Mouse (Mus musculus) midbrain, embryonic 14.5 days (tissue): ENCODE measurements around the gene Rnf215. TPM values are rescaled to one million over a fixed set of nuclear protein-coding genes. Genes with fewer than 3 reads are reported as not detected.

Experiments used
- ATAC-seq: fragments of 200-750 bp; cut with Nextera tagmentation; 2 replicates; pipeline ENCODE4 v1.8.0; 2017; ENCODE audit warnings: moderate number of reproducible peaks, moderate library complexity; ENCODE audit not compliant: low FRiP score, low TSS enrichment
- DNase-seq: peaks from one replicate; pipeline ENCODE4 v3.0.0-alpha.2; 2015
- H3K27ac ChIP-seq: fragments of 300-500 bp; sonication (generic); replicated peaks from 2 replicates; pipeline ENCODE4 v1.5.1; 2014; ENCODE audit warnings: mild to moderate bottlenecking, low read depth, low read length, moderate library complexity
- H3K27me3 ChIP-seq: fragments of 300-500 bp; sonication (generic); 2 replicates; pipeline ENCODE4 v1.6.1; 2014; ENCODE audit warnings: low read length, control low read depth, mixed read lengths; ENCODE audit not compliant: control insufficient read depth, insufficient read depth
- H3K36me3 ChIP-seq: fragments of 300-500 bp; sonication (generic); 2 replicates; pipeline ENCODE4 v1.6.1; 2014; ENCODE audit warnings: low read length, control low read depth; ENCODE audit not compliant: control insufficient read depth, insufficient read depth
- H3K4me1 ChIP-seq: fragments of 300-500 bp; sonication (generic); 2 replicates; pipeline ENCODE4 v1.6.1; 2014; ENCODE audit warnings: mild to moderate bottlenecking, antibody characterized with exemption, low read length, control low read depth; ENCODE audit not compliant: control insufficient read depth, insufficient read depth
- H3K4me2 ChIP-seq: fragments of 300-500 bp; sonication (generic); 2 replicates; pipeline ENCODE4 v1.6.1; 2014; ENCODE audit warnings: mild to moderate bottlenecking, low read length, moderate library complexity
- H3K4me3 ChIP-seq: fragments of 300-500 bp; sonication (generic); replicated peaks from 2 replicates; pipeline ENCODE4 v1.5.1; 2014; ENCODE audit warnings: low read depth, low read length
- H3K9ac ChIP-seq: fragments of 300-500 bp; sonication (generic); replicated peaks from 2 replicates; pipeline ENCODE4 v1.6.1; 2014; ENCODE audit warnings: mild to moderate bottlenecking, low read length, moderate library complexity
- H3K9me3 ChIP-seq: fragments of 300-500 bp; sonication (generic); 2 replicates; pipeline ENCODE4 v1.6.1; 2016; ENCODE audit warnings: low read length, control low read depth, mixed read lengths; ENCODE audit not compliant: control insufficient read depth
- WGBS: fragments of 180-500 bp; shearing (Covaris S2); extraction: QIAGEN DNeasy Blood & Tissue Kit; methylation state at CpG from one replicate; pipeline ENCODE4 v1.1.7; 2014; 5-methylcytosine and 5-hydroxymethylcytosine counted together
- polyA plus RNA-seq: library from polyadenylated mRNA; unstranded; fragments of >200 nt; fragmentation: Nextera tagmentation; extraction: Ambion mirVana; gene quantifications from 2 replicates; pipeline ENCODE4 v1.2.1, GENCODE M21; 2014

The Rnf215 gene
- polyA plus RNA-seq, 1 experiment from 2014 or later, result 52.7 TPM

GRCm38 (mm10) chr11:4147098-4147497 lies 12.1 kb downstream of the Rnf215 start:
- 83% methylated on average over 10 of the region's 10 CpGs for WGBS
- no peak for DNase-seq
- H3K4me3 ChIP-seq, result no peak overlapping the region
- H3K27me3 ChIP-seq, result no peaks in the 10 kb centered on the region
- H3K27ac ChIP-seq, result no peak overlapping the region
- ATAC-seq, result no peak
- no peaks in the 10 kb centered on the region for H3K4me1 ChIP-seq
- no peaks in the 10 kb centered on the region for H3K9me3 ChIP-seq
- no peak overlapping the region for H3K9ac ChIP-seq
- H3K36me3 ChIP-seq, result peaks cover 26% of the 10 kb centered on the region
- no peak overlapping the region for H3K4me2 ChIP-seq

GRCm38 (mm10) chr11:4148120-4148519 lies 13.1 kb downstream of the Rnf215 start:
- ATAC-seq, result no peak
- H3K36me3 ChIP-seq, result peaks cover 16% of the 10 kb centered on the region
- H3K4me1 ChIP-seq, result no peaks in the 10 kb centered on the region
- H3K4me3 ChIP-seq, result no peak overlapping the region
- DNase-seq, result no peak
- no peak overlapping the region for H3K4me2 ChIP-seq
- WGBS, result 84% methylated on average over 5 of the region's 5 CpGs
- H3K27me3 ChIP-seq, result no peaks in the 10 kb centered on the region
- H3K9me3 ChIP-seq, result no peaks in the 10 kb centered on the region
- no peak overlapping the region for H3K27ac ChIP-seq
- no peak overlapping the region for H3K9ac ChIP-seq

DNA sequence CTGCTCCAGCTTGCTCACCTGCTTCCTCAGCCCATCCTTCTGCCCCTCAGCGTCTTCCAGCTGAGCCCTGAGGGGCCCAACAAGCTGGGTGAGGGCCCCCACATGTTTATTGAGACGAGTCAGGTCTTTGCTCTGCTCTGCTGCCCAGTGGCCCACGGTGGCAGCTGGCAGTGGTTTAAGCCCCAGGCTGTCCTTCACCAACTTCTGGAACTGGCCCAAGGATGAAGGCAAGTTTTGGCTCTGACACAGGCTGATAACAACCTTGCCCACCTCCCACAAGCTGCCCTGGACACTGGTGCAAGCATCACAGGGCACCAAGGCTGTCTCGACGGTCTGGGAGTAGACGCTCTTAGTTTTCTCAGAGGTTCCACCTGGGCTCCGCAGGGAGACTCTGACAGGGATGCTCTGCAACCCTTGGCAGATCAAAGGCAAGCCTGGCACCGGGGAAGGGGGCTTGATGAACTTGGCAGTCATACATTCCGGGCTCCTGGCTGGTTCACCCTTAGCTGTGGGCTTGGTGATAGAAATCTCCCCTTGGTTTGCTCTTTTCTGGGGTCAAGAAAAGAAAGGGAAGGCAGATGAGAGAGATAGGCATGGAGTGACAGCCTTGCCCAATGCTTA lies 13.6 kb downstream of the Rnf215 start:
- no peak overlapping the region for H3K4me3 ChIP-seq
- no peak overlapping the region for H3K9ac ChIP-seq
- H3K9me3 ChIP-seq, result no peaks in the 10 kb centered on the region
- no peak overlapping the region for H3K27ac ChIP-seq
- H3K4me2 ChIP-seq, result no peak overlapping the region
- DNase-seq, result no peak
- H3K27me3 ChIP-seq, result no peaks in the 10 kb centered on the region
- no peak for ATAC-seq
- H3K36me3 ChIP-seq, result peaks cover 11% of the 10 kb centered on the region
- WGBS, result 87% methylated on average over 9 of the region's 9 CpGs
- no peaks in the 10 kb centered on the region for H3K4me1 ChIP-seq

GRCm38 (mm10) chr11:4149886-4150285 lies 14.9 kb downstream of the Rnf215 start:
- Histone ChIP-seq H3K9ac (no peak overlapping the region), H3K4me2 (no peak overlapping the region), H3K4me1 (no peaks in the 10 kb centered on the region), H3K27me3 (no peaks in the 10 kb centered on the region), H3K36me3 (no peaks in the 10 kb centered on the region), H3K4me3 (no peak overlapping the region), H3K27ac (no peak overlapping the region), H3K9me3 (no peaks in the 10 kb centered on the region)
- WGBS, result 88% methylated on average over 6 of the region's 6 CpGs
- ATAC-seq, result no peak
- no peak for DNase-seq

DNA sequence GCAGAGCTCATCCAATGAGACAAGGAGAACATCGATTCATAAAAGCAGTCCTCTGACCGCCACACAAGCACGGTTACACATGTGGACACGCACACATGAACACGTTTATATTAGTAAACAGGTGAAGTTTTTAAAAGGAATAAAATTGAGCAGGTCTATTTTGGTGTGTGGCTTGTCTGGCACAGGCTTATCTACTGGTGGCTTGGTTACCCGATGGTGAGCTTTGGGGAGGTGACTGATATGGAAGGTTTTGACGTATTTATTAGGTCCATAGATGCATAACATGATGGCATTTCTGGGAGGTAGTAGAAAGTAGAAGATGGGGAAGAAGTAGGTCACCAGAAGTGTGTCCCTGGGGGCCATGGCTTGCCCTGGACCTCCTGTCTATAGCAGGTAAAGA lies 18.7 kb downstream of the Rnf215 start:
- Histone ChIP-seq H3K9me3 (no peaks in the 10 kb centered on the region), H3K36me3 (no peaks in the 10 kb centered on the region), H3K27me3 (no peaks in the 10 kb centered on the region), H3K4me3 (no peak overlapping the region), H3K9ac (no peak overlapping the region), H3K4me2 (no peak overlapping the region), H3K4me1 (no peaks in the 10 kb centered on the region), H3K27ac (no peak overlapping the region)
- DNase-seq (no peak), ATAC-seq (no peak)
- 93% methylated on average over 7 of the region's 7 CpGs for WGBS

GRCm38 (mm10) chr11:4155641-4156040 lies 20.6 kb downstream of the Rnf215 start:
- WGBS, result 94% methylated on average over 5 of the region's 5 CpGs
- H3K9me3 ChIP-seq, result no peaks in the 10 kb centered on the region
- no peak overlapping the region for H3K4me3 ChIP-seq
- H3K27me3 ChIP-seq, result no peaks in the 10 kb centered on the region
- no peaks in the 10 kb centered on the region for H3K36me3 ChIP-seq
- H3K9ac ChIP-seq, result no peak overlapping the region
- ATAC-seq (no peak), DNase-seq (no peak)
- H3K27ac ChIP-seq, result no peak overlapping the region
- no peak overlapping the region for H3K4me2 ChIP-seq
- peaks cover 6% of the 10 kb centered on the region; the same call in 1 of the 2 replicates for H3K4me1 ChIP-seq

GRCm38 (mm10) chr11:4158676-4159075 lies 23.7 kb downstream of the Rnf215 start:
- H3K9ac ChIP-seq, result no peak overlapping the region
- H3K4me1 ChIP-seq, result peaks cover 24% of the 10 kb centered on the region
- 94% methylated on average over 3 of the region's 3 CpGs for WGBS
- H3K27ac ChIP-seq, result no peak overlapping the region
- H3K4me3 ChIP-seq, result no peak overlapping the region
- no peaks in the 10 kb centered on the region for H3K27me3 ChIP-seq
- no peak for DNase-seq
- H3K4me2 ChIP-seq, result no peak overlapping the region
- no peak for ATAC-seq
- peaks cover 25% of the 10 kb centered on the region for H3K36me3 ChIP-seq
- H3K9me3 ChIP-seq, result no peaks in the 10 kb centered on the region

DNA sequence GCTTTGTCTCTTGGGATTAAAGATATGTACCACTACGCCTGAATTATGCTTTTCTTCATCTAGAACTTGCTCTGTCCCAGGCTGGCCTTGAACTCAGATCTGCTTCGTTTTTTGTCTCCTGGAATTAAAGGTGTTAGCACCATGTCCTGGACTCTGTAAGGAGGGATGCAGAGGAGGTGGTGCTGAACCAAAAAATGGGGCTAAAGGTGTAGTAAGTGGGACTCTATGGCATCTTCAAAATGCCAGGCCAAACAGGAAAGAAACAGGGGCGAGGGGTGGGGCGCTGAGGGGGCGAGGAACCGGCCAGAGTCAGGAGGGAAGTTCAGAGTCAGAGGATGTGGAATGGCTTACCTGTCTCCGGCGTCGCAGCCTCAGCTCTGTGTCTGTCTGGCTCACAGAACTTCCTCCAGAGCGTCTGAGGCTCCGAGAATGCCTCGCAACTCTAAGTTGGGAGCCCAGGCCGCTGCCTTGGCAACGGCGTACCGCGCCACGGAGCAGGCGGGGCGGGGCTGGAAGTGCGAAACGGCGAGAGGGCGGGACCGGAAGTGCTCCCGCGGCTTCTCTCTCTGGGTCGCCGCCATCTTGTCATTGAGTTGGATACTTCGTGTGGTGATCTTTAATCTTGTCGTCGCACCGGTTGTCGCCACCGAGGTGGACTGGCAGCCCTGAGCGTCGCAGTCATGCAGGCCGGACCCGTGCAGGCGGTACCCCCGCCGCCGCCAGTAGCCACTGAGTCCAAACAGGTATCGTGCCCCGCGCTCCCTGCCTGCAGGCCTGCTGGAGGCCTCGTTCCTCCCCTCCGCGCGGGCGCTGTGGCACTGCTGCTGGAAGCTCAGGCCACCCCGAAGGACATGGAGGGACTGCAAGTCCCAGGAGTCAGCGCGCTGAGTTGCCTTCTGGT lies 25.1 kb downstream of the Rnf215 start, which contains the start of the genes Ccdc157 and Sf3a1:
Gene Ccdc157 (minus strand): TSS at position 486 of the 901 bp plus-strand sequence.
Gene Sf3a1 (plus strand): TSS at position 543 of the 901 bp plus-strand sequence.
- Histone ChIP-seq H3K36me3 (peaks cover 39% of the 10 kb centered on the region), H3K27me3 (no peaks in the 10 kb centered on the region), H3K27ac (peak within 1 kb of the TSS; percentile 93), H3K4me2 (peak within 1 kb of the TSS; percentile 89), H3K9ac (peak within 1 kb of the TSS; percentile 76), H3K4me3 (peak within 1 kb of the TSS; percentile 85), H3K9me3 (no peaks in the 10 kb centered on the region), H3K4me1 (peaks cover 24% of the 10 kb centered on the region)
- DNase-seq (peak; percentile 97), ATAC-seq (peak; percentile 98)
- 2% methylated on average over 54 of the region's 54 CpGs for WGBS
